ENCODE assay signal across 28 mouse cellular contexts in genomic region chr7:126644345-126644744, GRCm38 (mm10). TPM values are rescaled to one million over a fixed set of nuclear protein-coding genes. Genes with fewer than 3 reads are reported as not detected.
"Had no signal": no experiment of that assay in that cellular context is flagged by ENCODE, and none has a peak within 500 bp of the region (broad histone marks: within the 10 kb centered on the region; RNA-seq: fewer than 3 reads in every experiment).

No protein-coding gene starts in this region.

- H3K9ac ChIP-seq: kidney, embryonic 15.5 days; limb, embryonic 12.5 days; limb, embryonic 15.5 days; liver, embryonic 15.5 days had no signal

- H3K4me2 ChIP-seq: kidney, embryonic 15.5 days; limb, embryonic 12.5 days; limb, embryonic 15.5 days; liver, embryonic 11.5 days; liver, embryonic 15.5 days; midbrain, embryonic 11.5 days had no signal

- H3K9me3 ChIP-seq: kidney, embryonic 15.5 days; limb, embryonic 12.5 days; limb, embryonic 15.5 days; liver, embryonic 15.5 days had no signal

- H3K4me1 ChIP-seq: kidney, embryonic 15.5 days had no signal

- DNase-seq: kidney, adult 11 months; kidney, postnatal 14 days; kidney, postnatal 4 days; left cerebral cortex, postnatal 4 days; lung, adult 2 months; lung, postnatal 14 days; lung, postnatal 4 days; midbrain, embryonic 14.5 days; thymus, adult 18-20 months; thymus, postnatal 14 days; thymus, postnatal 4 days had no signal

- H3K36me3 ChIP-seq: kidney, embryonic 15.5 days; limb, embryonic 12.5 days; limb, embryonic 15.5 days; liver, embryonic 15.5 days had no signal

- H3K27ac ChIP-seq: kidney, embryonic 15.5 days; limb, embryonic 12.5 days; limb, embryonic 15.5 days; liver, embryonic 15.5 days had no signal

- H3K4me3 ChIP-seq: kidney, embryonic 15.5 days; limb, embryonic 12.5 days; limb, embryonic 15.5 days; liver, embryonic 15.5 days had no signal

- H3K27me3 ChIP-seq: kidney, embryonic 15.5 days; limb, embryonic 12.5 days; limb, embryonic 15.5 days; liver, embryonic 15.5 days had no signal

RNA-seq across cellular contexts. Expression of gene Sult1a1, which starts 31.9 kb away (rescaled TPM):
- total RNA-seq: megakaryocyte-erythroid progenitor cell, adult 5-6 weeks had no signal
- polyA plus RNA-seq: neural tube, embryonic 11.5 days had no signal

RNA-seq across cellular contexts. Expression of gene Il27, which starts 49.6 kb away (rescaled TPM):
- total RNA-seq: layer of hippocampus, adult 18-20 months; layer of hippocampus, postnatal 14 days; left cerebral cortex, adult 8-10 months; left cerebral cortex, postnatal 14 days; left cerebral cortex, postnatal 4 days; megakaryocyte-erythroid progenitor cell, adult 5-6 weeks; midbrain, postnatal 0 days had no signal
- polyA plus RNA-seq: kidney, embryonic 15.5 days; limb, embryonic 12.5 days; limb, embryonic 15.5 days; liver, embryonic 11.5 days; lung, embryonic 16.5 days; midbrain, embryonic 11.5 days; midbrain, embryonic 14.5 days; midbrain, postnatal 0 days; neural tube, embryonic 11.5 days; neural tube, embryonic 14.5 days; stomach, embryonic 16.5 days; testis, adult 2 months had no signal
